Mouse (Mus musculus): Measurements from ENCODE around the gene Crlf3. TPM values are rescaled to one million over a fixed set of nuclear protein-coding genes. Genes with fewer than 3 reads are reported as not detected.

Gene Crlf3
- polyA plus RNA-seq (2012; rRNA removed): 49.7 and 52.2 TPM in 2 replicates

DNA sequence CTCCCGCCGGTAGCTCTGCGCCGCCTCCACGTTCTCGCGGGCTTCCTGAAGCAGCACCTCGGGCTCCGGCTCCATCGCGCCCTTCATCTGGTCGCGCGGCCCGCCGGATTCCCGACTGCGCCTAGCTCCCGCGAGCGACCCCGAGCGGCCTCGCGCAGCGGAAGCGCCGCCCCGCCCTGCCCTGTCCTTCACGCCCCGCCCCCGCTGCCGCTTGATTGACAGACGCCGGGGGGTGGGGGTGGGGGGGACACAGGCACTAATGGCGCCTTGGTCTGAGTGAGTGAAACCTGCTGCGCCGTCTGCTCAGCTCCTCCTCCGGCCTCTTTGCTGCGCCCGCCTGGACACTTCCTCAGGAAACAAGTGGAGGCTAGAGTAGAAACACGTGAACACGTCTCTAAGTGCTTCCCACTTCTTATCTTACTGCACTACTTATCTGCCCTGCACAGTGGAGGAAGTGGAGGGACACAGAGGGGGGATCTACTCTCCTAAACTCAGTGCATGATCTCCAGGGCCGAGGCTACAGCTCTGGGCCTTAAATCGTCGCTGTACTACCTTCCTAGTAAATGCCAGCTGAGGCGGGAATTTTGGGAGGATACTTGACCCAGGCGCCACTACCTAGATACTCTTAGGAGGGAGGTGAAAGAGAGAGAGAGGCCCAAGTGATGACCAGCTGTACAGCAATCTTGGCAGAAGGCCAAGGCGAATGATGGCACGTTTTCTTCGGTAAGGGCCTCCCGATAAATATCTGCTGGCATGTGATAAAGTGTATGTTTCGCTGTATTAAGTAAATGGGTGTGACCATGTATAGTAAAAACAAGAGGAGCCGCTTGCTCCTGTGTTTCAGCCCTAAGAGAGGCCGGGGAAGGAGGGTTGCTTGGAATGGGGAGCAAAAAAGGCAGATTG is at the start of gene Crlf3:
Crlf3 (minus strand) TSS at position 166 of the 903 bp plus-strand sequence.
- 4% methylated on average over 55 of the region's 55 CpGs for WGBS
- TF ChIP-seq POLR2A (IDR thresholded peaks at IDR 0.05; ENCODE audit: low read depth, low read length) (peak; percentile 97), CTCF (IDR thresholded peaks at IDR 0.05; ENCODE audit: extremely low read depth, insufficient read depth, insufficient read length, insufficient replicate concordance) (no peak)
- Histone ChIP-seq H3K27me3 (ENCODE audit: control insufficient read depth, insufficient read depth, low read length) (no peaks in the 10 kb centered on the region), H3K4me3 (ENCODE audit: extremely low read depth, insufficient read depth, insufficient read length) (peak within 1 kb of the TSS; percentile 92), H3K36me3 (ENCODE audit: control insufficient read depth, insufficient read depth, low read length) (peaks cover 5% of the 10 kb centered on the region), H3K27ac (ENCODE audit: insufficient read depth, low read length) (peak within 1 kb of the TSS; percentile 97), H3K4me1 (ENCODE audit: control insufficient read depth, insufficient read depth, insufficient read length) (peaks cover 13% of the 10 kb centered on the region)
- peak; percentile 79 to 93 for DNase-seq (ENCODE audit: low read depth in 1 of 2, low spot score in 2 of 2)

DNA sequence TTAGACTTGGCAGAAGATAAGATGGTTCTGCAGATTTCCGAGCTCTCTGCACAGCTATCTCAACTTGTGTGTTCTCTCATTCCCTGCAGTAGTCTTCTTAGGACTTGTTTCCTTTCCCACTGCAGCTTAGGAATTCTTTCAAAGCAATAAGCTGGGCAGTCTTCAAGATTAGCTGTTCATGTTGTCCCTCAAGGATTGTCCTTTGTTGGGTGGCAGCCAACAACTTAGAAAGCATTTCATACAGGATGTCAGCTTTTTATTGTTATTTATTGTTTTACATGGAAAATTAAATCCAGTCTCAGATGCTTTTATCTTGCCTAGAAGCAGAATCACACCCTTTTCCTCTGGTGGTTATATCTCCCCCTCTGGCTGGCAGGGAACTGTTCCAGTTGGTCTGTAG is 35.6 kb upstream of the Crlf3 start:
- no peak overlapping the region for H3K27ac ChIP-seq (ENCODE audit: insufficient read depth, low read length)
- no peak for TF ChIP-seq POLR2A (IDR thresholded peaks at IDR 0.05; ENCODE audit: low read depth, low read length)
- peaks cover 6% of the 10 kb centered on the region; the same call in 1 of the 2 replicates for H3K36me3 ChIP-seq (ENCODE audit: control insufficient read depth, insufficient read depth, low read length)
- H3K4me3 ChIP-seq (ENCODE audit: extremely low read depth, insufficient read depth, insufficient read length): no peak overlapping the region
- WGBS: 91% methylated on average over 1 of the region's 1 CpGs
- H3K4me1 ChIP-seq (ENCODE audit: control insufficient read depth, insufficient read depth, insufficient read length): no peaks in the 10 kb centered on the region
- no peaks in the 10 kb centered on the region for H3K27me3 ChIP-seq (ENCODE audit: control insufficient read depth, insufficient read depth, low read length)
- DNase-seq (ENCODE audit: low read depth in 1 of 2, low spot score in 2 of 2): no peak

DNA sequence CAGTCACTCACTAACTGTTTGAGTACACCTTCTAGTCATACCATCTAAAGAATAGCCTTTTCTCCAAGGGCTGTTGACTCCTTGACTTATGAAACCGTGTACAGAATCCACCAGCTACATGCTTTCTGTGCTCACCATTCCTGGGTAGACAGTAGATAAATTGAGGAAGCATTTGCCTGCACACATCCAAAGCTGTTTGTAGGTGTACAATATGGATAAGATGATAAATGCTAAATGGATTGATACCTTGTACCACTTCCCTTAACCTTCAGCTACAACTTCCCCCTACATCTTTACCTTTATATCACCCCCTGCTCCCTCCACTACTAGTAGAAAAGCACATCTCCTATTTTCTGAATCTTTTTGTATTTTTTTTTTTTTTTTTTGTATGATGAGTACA is 23.6 kb upstream of the Crlf3 start:
- 83% methylated on average over 1 of the region's 1 CpGs for WGBS
- H3K27ac ChIP-seq (ENCODE audit: insufficient read depth, low read length): no peak overlapping the region
- DNase-seq (ENCODE audit: low read depth in 1 of 2, low spot score in 2 of 2): no peak
- peaks cover 3% of the 10 kb centered on the region; the same call in 1 of the 2 replicates for H3K36me3 ChIP-seq (ENCODE audit: control insufficient read depth, insufficient read depth, low read length)
- no peaks in the 10 kb centered on the region for H3K4me1 ChIP-seq (ENCODE audit: control insufficient read depth, insufficient read depth, insufficient read length)
- H3K27me3 ChIP-seq (ENCODE audit: control insufficient read depth, insufficient read depth, low read length): no peaks in the 10 kb centered on the region
- no peak overlapping the region for H3K4me3 ChIP-seq (ENCODE audit: extremely low read depth, insufficient read depth, insufficient read length)
- TF ChIP-seq CTCF (IDR thresholded peaks at IDR 0.05; ENCODE audit: extremely low read depth, insufficient read depth, insufficient read length, insufficient replicate concordance): no peak
- TF ChIP-seq POLR2A (IDR thresholded peaks at IDR 0.05; ENCODE audit: low read depth, low read length): no peak

DNA sequence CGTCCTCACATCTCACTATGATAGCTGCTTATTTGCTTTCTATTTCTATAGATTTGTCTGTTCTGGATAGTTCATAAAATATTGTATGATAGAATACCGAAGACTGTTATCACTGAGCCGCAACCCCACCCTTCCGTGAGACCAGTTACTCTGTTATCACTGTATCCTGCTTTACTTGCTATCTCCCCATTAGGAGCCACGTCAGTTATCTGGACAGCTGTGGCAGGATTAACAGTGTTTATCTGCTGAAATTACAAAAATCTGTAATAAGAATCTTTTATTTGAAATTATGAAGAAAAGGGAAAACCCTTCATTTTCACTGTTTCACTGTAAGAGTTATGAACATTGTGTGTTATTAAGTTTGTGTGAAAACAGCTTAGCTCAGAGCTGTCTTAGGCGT is 20.5 kb upstream of the Crlf3 start:
- Histone ChIP-seq H3K27me3 (ENCODE audit: control insufficient read depth, insufficient read depth, low read length) (no peaks in the 10 kb centered on the region), H3K4me3 (ENCODE audit: extremely low read depth, insufficient read depth, insufficient read length) (no peak overlapping the region), H3K27ac (ENCODE audit: insufficient read depth, low read length) (no peak overlapping the region), H3K36me3 (ENCODE audit: control insufficient read depth, insufficient read depth, low read length) (0 out of 2 replicates have a peak, but pooled peaks cover 3% of the 10 kb centered on the region), H3K4me1 (ENCODE audit: control insufficient read depth, insufficient read depth, insufficient read length) (no peaks in the 10 kb centered on the region)
- TF ChIP-seq POLR2A (IDR thresholded peaks at IDR 0.05; ENCODE audit: low read depth, low read length): no peak
- 87% methylated on average over 6 of the region's 6 CpGs for WGBS
- no peak for DNase-seq (ENCODE audit: low read depth in 1 of 2, low spot score in 2 of 2)

DNA sequence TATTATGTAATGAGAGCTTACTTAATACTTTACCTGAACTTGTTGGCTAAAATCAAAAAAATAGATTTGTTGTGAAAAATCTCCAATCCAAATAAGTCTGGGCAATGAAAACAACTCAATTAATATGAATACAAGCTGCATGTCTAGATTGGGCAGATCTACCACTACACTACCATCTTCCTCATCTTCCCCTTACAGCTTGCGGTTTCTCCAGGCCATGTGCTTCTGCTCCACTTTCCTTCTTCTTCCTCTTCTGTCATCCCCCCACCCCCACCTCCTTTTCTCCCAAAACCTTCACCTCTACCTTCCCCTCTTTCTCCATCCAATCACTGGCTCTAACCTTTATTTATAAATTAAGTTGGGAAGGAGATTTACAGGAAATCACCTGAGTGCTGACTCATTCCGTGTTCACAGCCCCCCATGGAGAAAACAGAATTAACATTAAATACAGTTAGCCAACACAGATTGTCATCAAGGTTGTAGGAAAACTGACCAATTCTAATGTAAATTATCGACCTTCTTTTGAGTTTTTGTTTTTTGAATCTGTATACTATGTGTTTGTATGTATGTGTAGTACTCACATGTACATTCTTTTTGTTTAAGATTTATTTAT is 17.8 kb upstream of the Crlf3 start:
- Histone ChIP-seq H3K36me3 (ENCODE audit: control insufficient read depth, insufficient read depth, low read length) (0 out of 2 replicates have a peak, but pooled peaks cover 3% of the 10 kb centered on the region), H3K27me3 (ENCODE audit: control insufficient read depth, insufficient read depth, low read length) (no peaks in the 10 kb centered on the region), H3K4me1 (ENCODE audit: control insufficient read depth, insufficient read depth, insufficient read length) (no peaks in the 10 kb centered on the region), H3K4me3 (ENCODE audit: extremely low read depth, insufficient read depth, insufficient read length) (no peak overlapping the region), H3K27ac (ENCODE audit: insufficient read depth, low read length) (no peak overlapping the region)
- 78% methylated on average over 3 of the region's 3 CpGs for WGBS
- TF ChIP-seq CTCF (IDR thresholded peaks at IDR 0.05; ENCODE audit: extremely low read depth, insufficient read depth, insufficient read length, insufficient replicate concordance): no peak
- no peak for DNase-seq (ENCODE audit: low read depth in 1 of 2, low spot score in 2 of 2)

DNA sequence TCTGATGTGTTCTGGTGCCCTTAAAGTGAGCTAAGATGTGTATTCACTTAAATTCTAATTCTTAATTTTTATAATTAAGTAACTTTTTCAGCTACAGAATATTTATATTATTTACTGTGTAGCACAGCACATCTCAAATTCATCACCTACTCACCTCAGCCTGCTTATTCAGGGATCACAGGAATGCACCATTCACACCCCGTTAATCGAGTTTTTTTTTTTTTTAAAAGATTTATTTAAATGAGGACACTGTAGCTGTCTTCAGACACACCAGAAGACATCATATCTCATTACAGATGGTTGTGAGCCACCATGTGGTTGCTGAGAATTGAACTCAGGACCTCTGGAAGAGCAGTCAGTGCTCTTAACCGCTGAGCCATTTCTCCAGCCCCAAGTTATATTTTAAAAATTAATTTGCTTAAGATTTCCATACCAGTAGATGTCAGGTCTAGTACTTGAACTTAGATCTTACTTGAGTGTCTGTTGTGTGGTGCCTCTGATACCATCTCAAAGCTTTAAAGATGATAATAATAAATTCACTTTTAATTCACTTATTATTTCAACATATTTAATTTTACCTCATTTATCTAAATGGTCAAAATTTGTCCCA is 9.9 kb upstream of the Crlf3 start:
- WGBS: 40% methylated on average over 3 of the region's 3 CpGs
- Histone ChIP-seq H3K36me3 (ENCODE audit: control insufficient read depth, insufficient read depth, low read length) (no peaks in the 10 kb centered on the region), H3K4me3 (ENCODE audit: extremely low read depth, insufficient read depth, insufficient read length) (no peak overlapping the region), H3K27ac (ENCODE audit: insufficient read depth, low read length) (no peak overlapping the region), H3K4me1 (ENCODE audit: control insufficient read depth, insufficient read depth, insufficient read length) (no peaks in the 10 kb centered on the region; the same call in 1 of the 2 replicates), H3K27me3 (ENCODE audit: control insufficient read depth, insufficient read depth, low read length) (no peaks in the 10 kb centered on the region)
- TF ChIP-seq POLR2A (IDR thresholded peaks at IDR 0.05; ENCODE audit: low read depth, low read length) (no peak), CTCF (IDR thresholded peaks at IDR 0.05; ENCODE audit: extremely low read depth, insufficient read depth, insufficient read length, insufficient replicate concordance) (no peak)
- DNase-seq (ENCODE audit: low read depth in 1 of 2, low spot score in 2 of 2): no peak
